Comparison of ENCODE assay signal across 20 mouse cellular contexts in the genomic region with DNA sequence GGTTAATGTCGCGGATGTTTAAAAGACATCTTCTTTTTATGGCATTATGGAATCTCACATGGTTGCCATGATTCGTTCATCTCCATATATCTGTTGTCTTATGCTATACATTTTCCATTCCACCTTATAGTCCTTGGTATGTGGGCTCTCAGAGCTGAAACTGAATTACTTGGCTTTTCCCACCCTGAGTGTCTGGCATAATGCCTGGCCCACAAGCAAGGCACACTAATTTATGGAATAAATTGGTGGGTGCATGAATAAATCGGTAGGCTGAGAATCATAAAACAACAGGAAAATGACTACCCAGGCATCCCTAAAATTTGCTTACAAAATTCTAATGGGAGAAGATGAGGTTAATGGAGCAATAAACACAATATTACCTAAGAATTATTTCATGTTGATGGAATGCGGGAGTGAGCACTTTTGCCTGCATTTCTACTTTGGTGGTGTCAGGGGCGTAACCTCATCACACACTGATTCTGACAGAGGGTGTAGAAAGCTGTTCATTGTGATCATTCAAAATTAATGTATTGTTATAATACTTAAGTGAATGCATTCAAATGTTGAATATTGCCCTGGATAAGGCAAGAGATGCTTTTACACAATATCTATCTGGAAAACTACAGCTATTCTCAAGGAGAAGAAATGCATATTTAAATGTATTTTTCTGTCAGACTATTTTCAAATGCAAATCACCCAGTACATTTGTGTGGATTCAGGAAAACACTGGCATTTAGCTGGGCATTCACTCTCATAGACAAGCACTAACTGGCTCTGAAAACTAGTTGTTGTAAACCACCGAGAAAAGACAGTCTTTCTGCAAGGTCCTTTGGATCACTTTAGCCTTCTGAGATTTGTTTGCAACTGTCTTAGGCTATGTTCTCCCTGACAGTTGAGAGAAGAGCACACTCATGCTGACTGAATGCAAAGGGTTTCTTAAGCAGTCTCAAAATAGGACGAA.
"Had no signal": no experiment of that assay in that cellular context is flagged by ENCODE, and none has a peak within 500 bp of the region (broad histone marks: within the 10 kb centered on the region; RNA-seq: fewer than 3 reads in every experiment).

No protein-coding gene starts in this region.

- DNase-seq: kidney, adult 9 months; kidney, postnatal 14 days; kidney, postnatal 4 days; layer of hippocampus, adult 9-11 months; liver, postnatal 0 days; lung, embryonic 14.5 days; retina, postnatal 1 day; right cerebral cortex, postnatal 25 days; thymus, adult 18-20 months; thymus, postnatal 36 days had no signal

- H3K9me3 ChIP-seq: limb, embryonic 12.5 days; limb, embryonic 15.5 days; neural tube, embryonic 13.5 days had no signal

- H3K27me3 ChIP-seq: limb, embryonic 12.5 days; limb, embryonic 15.5 days; neural tube, embryonic 13.5 days had no signal

- H3K36me3 ChIP-seq: limb, embryonic 12.5 days; limb, embryonic 15.5 days; neural tube, embryonic 13.5 days had no signal

- H3K9ac ChIP-seq: limb, embryonic 12.5 days; limb, embryonic 15.5 days; liver, embryonic 14.5 days; liver, postnatal 0 days; lung, embryonic 14.5 days; neural tube, embryonic 13.5 days had no signal

- ATAC-seq: liver, postnatal 0 days; lung, postnatal 0 days; midbrain, embryonic 16.5 days had no signal

- H3K4me3 ChIP-seq: layer of hippocampus, adult 2 months; limb, embryonic 12.5 days; limb, embryonic 15.5 days; myocyte; neural tube, embryonic 13.5 days had no signal

- H3K4me1 ChIP-seq: limb, embryonic 12.5 days; limb, embryonic 15.5 days; neural tube, embryonic 13.5 days had no signal

- H3K4me2 ChIP-seq: limb, embryonic 12.5 days; limb, embryonic 15.5 days; liver, embryonic 11.5 days; lung, embryonic 14.5 days; neural tube, embryonic 13.5 days had no signal

- H3K27ac ChIP-seq: layer of hippocampus, adult 2 months; limb, embryonic 12.5 days; limb, embryonic 15.5 days; liver, embryonic 14.5 days; macrophage; neural tube, embryonic 13.5 days had no signal
